Mouse (Mus musculus): ENCODE measurements around the gene Lyrm1. TPM values are rescaled to one million over a fixed set of nuclear protein-coding genes. Genes with fewer than 3 reads are reported as not detected.

Gene Lyrm1
- polyA plus RNA-seq, 1 experiment from 2014 or later, result 10.6 TPM

GRCm38 (mm10) chr7:119894818-119895544 is 680 bp upstream of the Lyrm1 start:
- Histone ChIP-seq H3K4me3 (ENCODE audit: low read depth, low read length) (peak overlapping the region; percentile 61), H3K36me3 (ENCODE audit: control insufficient read depth, insufficient read depth, low read length) (no peaks in the 10 kb centered on the region), H3K9ac (ENCODE audit: low read depth, low read length) (peak overlapping the region; percentile 80), H3K9me3 (ENCODE audit: control insufficient read depth, low read length) (no peaks in the 10 kb centered on the region), H3K4me1 (ENCODE audit: control insufficient read depth, insufficient read depth, low read length) (peaks cover 20% of the 10 kb centered on the region), H3K4me2 (ENCODE audit: low read depth, low read length) (peak overlapping the region; percentile 85), H3K27me3 (replicated peaks; ENCODE audit: control insufficient read depth, insufficient read depth, low read length) (no peaks in the 10 kb centered on the region), H3K27ac (replicated peaks; ENCODE audit: low read depth, low read length) (peak overlapping the region; percentile 94)
- under 1% methylated on average over 15 of the region's 15 CpGs for WGBS
- DNase-seq (ENCODE audit: low spot score), result no peak
- ATAC-seq (ENCODE audit: low read depth), result peak; percentile 48; the same call in 1 of the 2 replicates

DNA sequence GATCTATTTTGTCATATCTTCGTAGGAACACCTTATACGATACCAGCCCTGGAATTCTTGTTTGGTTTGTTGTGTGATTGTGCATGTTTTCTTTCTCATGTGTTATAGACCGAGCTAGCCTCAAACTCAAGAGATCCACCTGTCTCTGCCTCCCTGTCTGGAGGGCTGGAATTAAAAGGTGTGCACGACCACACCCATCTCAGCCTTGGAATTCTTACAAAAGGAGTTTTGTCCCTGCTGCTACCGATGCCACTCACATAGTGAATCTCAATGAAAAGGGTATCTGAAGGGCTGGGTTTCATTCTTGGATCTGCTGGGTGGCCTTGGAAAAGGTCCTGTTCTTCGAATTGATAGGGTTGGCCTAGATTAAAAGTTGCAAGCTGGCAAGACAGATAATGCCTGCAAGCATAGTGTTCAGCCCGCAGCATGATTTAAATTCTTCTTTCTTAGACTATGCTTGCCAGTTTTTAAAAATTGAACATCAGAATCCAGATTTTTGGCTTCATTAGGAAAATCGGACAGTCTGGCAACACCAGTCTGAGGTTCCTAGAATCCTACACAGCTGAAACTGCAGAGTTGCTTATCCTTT is 2.0 kb downstream of the Lyrm1 start:
- H3K4me2 ChIP-seq (ENCODE audit: low read depth, low read length), result no peak overlapping the region
- no peaks in the 10 kb centered on the region for H3K36me3 ChIP-seq (ENCODE audit: control insufficient read depth, insufficient read depth, low read length)
- H3K4me3 ChIP-seq (ENCODE audit: low read depth, low read length), result no peak overlapping the region
- no peaks in the 10 kb centered on the region for H3K27me3 ChIP-seq (replicated peaks; ENCODE audit: control insufficient read depth, insufficient read depth, low read length)
- peaks cover 20% of the 10 kb centered on the region for H3K4me1 ChIP-seq (ENCODE audit: control insufficient read depth, insufficient read depth, low read length)
- H3K27ac ChIP-seq (replicated peaks; ENCODE audit: low read depth, low read length), result no peak overlapping the region
- DNase-seq (ENCODE audit: low spot score) (no peak), ATAC-seq (ENCODE audit: low read depth) (no peak)
- no peaks in the 10 kb centered on the region for H3K9me3 ChIP-seq (ENCODE audit: control insufficient read depth, low read length)
- no peak overlapping the region for H3K9ac ChIP-seq (ENCODE audit: low read depth, low read length)
- WGBS, result 91% methylated on average over 8 of the region's 8 CpGs

GRCm38 (mm10) chr7:119898247-119898856 is 2.7 kb downstream of the Lyrm1 start:
- H3K4me3 ChIP-seq (ENCODE audit: low read depth, low read length), result no peak overlapping the region
- H3K4me2 ChIP-seq (ENCODE audit: low read depth, low read length), result no peak overlapping the region
- 51% methylated on average over 1 of the region's 1 CpGs for WGBS
- DNase-seq (ENCODE audit: low spot score) (no peak), ATAC-seq (ENCODE audit: low read depth) (no peak)
- H3K9me3 ChIP-seq (ENCODE audit: control insufficient read depth, low read length), result no peaks in the 10 kb centered on the region
- no peak overlapping the region for H3K27ac ChIP-seq (replicated peaks; ENCODE audit: low read depth, low read length)
- H3K27me3 ChIP-seq (replicated peaks; ENCODE audit: control insufficient read depth, insufficient read depth, low read length), result no peaks in the 10 kb centered on the region
- H3K36me3 ChIP-seq (ENCODE audit: control insufficient read depth, insufficient read depth, low read length), result no peaks in the 10 kb centered on the region
- H3K9ac ChIP-seq (ENCODE audit: low read depth, low read length), result no peak overlapping the region
- H3K4me1 ChIP-seq (ENCODE audit: control insufficient read depth, insufficient read depth, low read length), result peaks cover 17% of the 10 kb centered on the region

DNA sequence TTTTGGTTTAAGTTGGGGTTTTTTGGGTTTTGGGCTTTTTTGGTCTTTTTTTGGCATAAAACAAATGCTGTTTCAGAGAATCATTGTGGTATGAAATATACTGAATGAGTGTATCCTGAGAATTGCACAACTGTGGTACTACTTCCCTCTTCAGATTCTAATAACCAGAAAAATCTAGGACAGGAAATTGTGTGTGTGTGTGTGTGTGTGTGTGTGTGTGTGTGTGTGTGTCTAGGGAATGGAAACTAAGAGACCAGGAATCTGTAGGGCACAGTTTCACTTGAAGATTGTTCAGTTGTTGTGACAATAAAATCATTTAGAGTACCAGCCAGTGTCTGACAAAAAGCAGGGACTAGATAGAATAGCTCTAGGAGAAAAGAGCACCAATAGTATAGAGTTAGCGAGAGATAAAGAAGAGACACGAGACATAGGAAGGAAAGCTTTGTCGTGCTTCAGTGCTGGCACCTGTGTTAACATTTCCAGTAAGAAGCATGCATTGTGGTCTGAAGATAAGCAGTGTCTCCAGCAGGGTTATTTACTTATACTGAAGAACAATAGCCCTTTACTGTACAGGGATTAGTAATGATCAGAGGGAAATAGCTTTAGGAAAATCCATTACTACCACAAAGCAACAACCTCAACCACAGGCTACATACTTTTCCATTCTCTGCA is 3.9 kb downstream of the Lyrm1 start:
- Histone ChIP-seq H3K9me3 (ENCODE audit: control insufficient read depth, low read length) (no peaks in the 10 kb centered on the region), H3K27ac (replicated peaks; ENCODE audit: low read depth, low read length) (no peak overlapping the region), H3K9ac (ENCODE audit: low read depth, low read length) (no peak overlapping the region), H3K27me3 (replicated peaks; ENCODE audit: control insufficient read depth, insufficient read depth, low read length) (no peaks in the 10 kb centered on the region), H3K4me3 (ENCODE audit: low read depth, low read length) (no peak overlapping the region), H3K36me3 (ENCODE audit: control insufficient read depth, insufficient read depth, low read length) (no peaks in the 10 kb centered on the region), H3K4me2 (ENCODE audit: low read depth, low read length) (no peak overlapping the region), H3K4me1 (ENCODE audit: control insufficient read depth, insufficient read depth, low read length) (peaks cover 10% of the 10 kb centered on the region)
- 72% methylated on average over 3 of the region's 3 CpGs for WGBS
- ATAC-seq (ENCODE audit: low read depth), result no peak
- DNase-seq (ENCODE audit: low spot score), result no peak

DNA sequence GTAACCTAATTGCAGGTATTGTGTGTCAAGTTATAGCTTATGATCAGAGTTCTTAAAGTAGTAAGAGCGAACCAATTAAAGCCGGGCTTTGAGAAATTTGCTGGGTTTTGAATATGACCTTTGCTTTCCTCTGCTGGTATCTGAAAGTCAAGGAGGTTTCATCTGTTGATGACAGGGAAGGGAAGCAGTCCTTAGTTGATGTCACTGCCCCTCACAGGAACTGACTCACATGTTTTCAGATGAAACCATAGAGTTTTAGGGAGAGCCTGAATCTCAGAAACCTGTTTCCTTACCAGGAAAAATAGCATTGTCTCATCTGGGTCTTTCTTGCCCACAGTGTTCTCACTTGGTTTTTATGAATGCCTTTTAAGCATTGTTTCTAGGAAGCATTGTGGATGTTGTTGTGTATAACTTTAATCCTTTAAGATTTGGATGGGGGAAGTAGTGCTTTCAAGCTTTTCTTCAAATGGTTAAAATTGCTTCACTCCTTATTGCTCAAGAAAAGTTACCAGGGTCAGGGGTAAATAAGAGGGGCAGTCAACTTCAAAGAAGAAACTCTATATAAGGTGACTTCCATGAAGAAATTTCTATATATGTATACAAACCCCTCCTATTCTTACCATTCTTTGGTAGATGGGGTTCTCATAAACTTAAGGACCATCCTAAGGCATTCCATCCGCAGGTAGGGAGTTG is 11.0 kb downstream of the Lyrm1 start:
- 86% methylated on average over 3 of the region's 3 CpGs for WGBS
- no peaks in the 10 kb centered on the region for H3K9me3 ChIP-seq (ENCODE audit: control insufficient read depth, low read length)
- no peak for ATAC-seq (ENCODE audit: low read depth)
- H3K27me3 ChIP-seq (replicated peaks; ENCODE audit: control insufficient read depth, insufficient read depth, low read length), result no peaks in the 10 kb centered on the region
- no peak overlapping the region for H3K4me2 ChIP-seq (ENCODE audit: low read depth, low read length)
- no peaks in the 10 kb centered on the region for H3K36me3 ChIP-seq (ENCODE audit: control insufficient read depth, insufficient read depth, low read length)
- no peaks in the 10 kb centered on the region for H3K4me1 ChIP-seq (ENCODE audit: control insufficient read depth, insufficient read depth, low read length)
- DNase-seq (ENCODE audit: low spot score), result no peak
- H3K9ac ChIP-seq (ENCODE audit: low read depth, low read length), result no peak overlapping the region
- H3K4me3 ChIP-seq (ENCODE audit: low read depth, low read length), result no peak overlapping the region
- no peak overlapping the region for H3K27ac ChIP-seq (replicated peaks; ENCODE audit: low read depth, low read length)

DNA sequence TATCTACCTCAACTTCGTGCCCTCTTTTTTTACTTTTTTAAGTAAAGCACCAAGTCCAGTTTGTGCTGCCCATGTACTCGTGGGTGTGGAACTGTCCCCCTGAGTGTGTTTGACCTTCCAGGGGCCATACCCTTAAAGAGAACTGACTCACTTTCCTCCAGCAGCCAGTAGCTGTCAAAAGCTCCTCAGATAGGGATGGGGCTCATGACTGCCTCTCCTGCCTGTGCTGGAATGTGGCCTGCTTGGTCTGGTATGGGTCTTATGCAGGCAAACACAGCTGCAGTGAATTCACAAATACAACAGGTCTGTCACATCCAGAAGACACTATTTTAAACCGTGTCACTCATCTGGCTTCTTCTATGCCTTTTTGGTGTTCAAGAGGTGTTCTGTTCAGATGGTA is 16.1 kb downstream of the Lyrm1 start:
- H3K9me3 ChIP-seq (ENCODE audit: control insufficient read depth, low read length), result no peaks in the 10 kb centered on the region
- ATAC-seq (ENCODE audit: low read depth), result no peak
- H3K9ac ChIP-seq (ENCODE audit: low read depth, low read length), result no peak overlapping the region
- no peak overlapping the region for H3K4me3 ChIP-seq (ENCODE audit: low read depth, low read length)
- H3K27ac ChIP-seq (replicated peaks; ENCODE audit: low read depth, low read length), result no peak overlapping the region
- no peak for DNase-seq (ENCODE audit: low spot score)
- no peak overlapping the region for H3K4me2 ChIP-seq (ENCODE audit: low read depth, low read length)
- 66% methylated on average over 3 of the region's 3 CpGs for WGBS
- no peaks in the 10 kb centered on the region for H3K27me3 ChIP-seq (replicated peaks; ENCODE audit: control insufficient read depth, insufficient read depth, low read length)
- no peaks in the 10 kb centered on the region for H3K4me1 ChIP-seq (ENCODE audit: control insufficient read depth, insufficient read depth, low read length)
- no peaks in the 10 kb centered on the region for H3K36me3 ChIP-seq (ENCODE audit: control insufficient read depth, insufficient read depth, low read length)

DNA sequence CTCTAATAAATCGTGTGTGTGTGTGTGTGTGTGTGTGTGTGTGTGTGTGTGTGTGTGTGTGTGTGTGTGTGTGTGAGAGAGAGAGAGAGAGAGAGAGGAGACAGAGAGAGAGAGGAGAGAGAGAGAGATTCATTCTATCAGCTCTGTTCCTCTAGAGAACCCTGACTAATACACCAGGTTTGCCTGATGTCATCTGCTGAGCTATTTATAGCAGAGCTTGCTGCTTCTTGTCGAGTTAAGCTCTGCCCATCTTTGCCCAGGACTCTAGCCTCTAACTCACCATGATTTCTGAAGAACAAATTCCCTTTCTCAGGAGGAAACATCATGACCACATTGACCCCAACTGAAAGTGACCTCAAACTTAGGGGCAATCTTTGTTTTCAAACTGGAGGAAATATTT is 24.8 kb downstream of the Lyrm1 start:
- Histone ChIP-seq H3K36me3 (ENCODE audit: control insufficient read depth, insufficient read depth, low read length) (no peaks in the 10 kb centered on the region), H3K27ac (replicated peaks; ENCODE audit: low read depth, low read length) (no peak overlapping the region), H3K4me2 (ENCODE audit: low read depth, low read length) (no peak overlapping the region), H3K4me1 (ENCODE audit: control insufficient read depth, insufficient read depth, low read length) (no peaks in the 10 kb centered on the region), H3K27me3 (replicated peaks; ENCODE audit: control insufficient read depth, insufficient read depth, low read length) (no peaks in the 10 kb centered on the region), H3K9ac (ENCODE audit: low read depth, low read length) (no peak overlapping the region), H3K4me3 (ENCODE audit: low read depth, low read length) (no peak overlapping the region), H3K9me3 (ENCODE audit: control insufficient read depth, low read length) (no peaks in the 10 kb centered on the region)
- 55% methylated on average over 2 of the region's 2 CpGs for WGBS
- DNase-seq (ENCODE audit: low spot score), result peak; percentile 5
- ATAC-seq (ENCODE audit: low read depth), result no peak

GRCm38 (mm10) chr7:119921054-119921453 is 25.4 kb downstream of the Lyrm1 start:
- Histone ChIP-seq H3K4me1 (ENCODE audit: control insufficient read depth, insufficient read depth, low read length) (no peaks in the 10 kb centered on the region), H3K36me3 (ENCODE audit: control insufficient read depth, insufficient read depth, low read length) (no peaks in the 10 kb centered on the region), H3K27ac (replicated peaks; ENCODE audit: low read depth, low read length) (no peak overlapping the region)

More at GRCm38 (mm10) chr7:119921054-119921453, 25.4 kb downstream of the Lyrm1 start:
- Histone ChIP-seq H3K4me3 (ENCODE audit: low read depth, low read length) (no peak overlapping the region), H3K4me2 (ENCODE audit: low read depth, low read length) (no peak overlapping the region), H3K9me3 (ENCODE audit: control insufficient read depth, low read length) (no peaks in the 10 kb centered on the region), H3K27me3 (replicated peaks; ENCODE audit: control insufficient read depth, insufficient read depth, low read length) (no peaks in the 10 kb centered on the region), H3K9ac (ENCODE audit: low read depth, low read length) (no peak overlapping the region)
- 78% methylated on average over 4 of the region's 4 CpGs for WGBS
- ATAC-seq (ENCODE audit: low read depth), result no peak
- DNase-seq (ENCODE audit: low spot score), result no peak
